Mouse (Mus musculus): ENCODE results near the gene Ryr2. TPM values are rescaled to one million over a fixed set of nuclear protein-coding genes. Genes with fewer than 3 reads are reported as not detected.
"Not testable (repeated sequence)": the region's sequence is repeated elsewhere in the genome, so short reads cannot be mapped to it uniquely, and the experiment has no call there.

Gene Ryr2
- polyA plus RNA-seq (2015; fragmentation: Nextera tagmentation; extraction: Ambion mirVana): 0.12 and 0.16 TPM in 2 replicates

DNA sequence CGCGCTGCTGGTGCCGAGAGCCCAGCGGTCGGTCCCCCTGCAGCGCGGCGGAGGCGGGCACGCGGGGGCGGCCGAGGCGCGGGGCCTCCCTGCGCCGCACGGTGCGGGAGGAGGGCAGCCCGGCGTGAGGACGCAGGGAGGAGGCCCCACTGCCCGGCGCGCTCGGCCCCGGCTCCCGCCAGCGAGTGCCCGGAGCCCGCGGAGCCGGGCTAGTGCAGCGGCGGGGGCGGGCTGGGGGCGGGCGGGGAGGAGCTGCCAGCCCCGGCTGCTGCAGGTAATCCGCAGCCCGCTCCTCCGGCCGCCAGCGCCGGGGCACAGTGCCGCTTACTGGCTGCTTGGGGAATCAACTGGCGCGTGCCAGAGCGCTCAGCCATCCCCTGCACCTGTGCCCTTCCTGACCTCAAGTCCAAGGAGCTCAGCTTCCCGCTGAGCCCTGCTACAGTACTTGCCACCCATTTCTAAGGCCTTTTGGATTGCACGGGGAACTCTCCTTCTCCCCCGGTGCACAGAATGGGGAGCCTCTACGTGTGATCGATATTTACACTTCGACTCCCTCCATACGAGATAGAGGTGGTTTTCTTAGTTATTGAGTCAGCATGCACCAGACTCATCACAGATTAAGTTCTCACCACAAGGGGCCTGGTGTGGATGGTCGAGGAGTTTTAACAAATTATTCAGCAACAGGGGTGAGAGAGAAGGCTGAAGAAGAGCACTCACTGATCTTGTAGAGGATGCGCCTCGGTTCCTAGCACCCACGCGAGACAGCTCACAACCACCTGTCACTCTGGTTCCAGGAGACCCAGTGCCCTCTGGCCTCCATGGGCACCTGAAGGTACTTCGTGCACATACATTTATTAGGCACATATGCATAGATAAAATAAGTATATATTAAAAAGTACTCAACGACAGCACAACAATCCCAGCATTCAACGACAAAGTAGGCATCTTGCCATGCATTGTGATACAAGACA is at the start of gene Ryr2:
TSS of gene Ryr2 (minus strand) at position 284 of the 971 bp plus-strand sequence.
- Histone ChIP-seq H3K4me1 (ENCODE audit: insufficient read depth) (no peaks in the 10 kb centered on the region), H3K9ac (replicated peaks) (no peak within 1 kb of the TSS), H3K27me3 (ENCODE audit: insufficient read depth, low read length) (peaks cover 35% of the 10 kb centered on the region), H3K27ac (ENCODE audit: low read depth) (no peak within 1 kb of the TSS), H3K4me2 (ENCODE audit: low read depth, low read length) (peak within 1 kb of the TSS; percentile 75), H3K4me3 (ENCODE audit: low read depth, low read length) (peak within 1 kb of the TSS; percentile 46), H3K36me3 (replicated peaks; ENCODE audit: insufficient read depth, low read length) (no peaks in the 10 kb centered on the region), H3K9me3 (ENCODE audit: low read length) (no peaks in the 10 kb centered on the region)
- peak; percentile 56 for DNase-seq
- no peak for TF ChIP-seq EP300 (IDR thresholded peaks at IDR 0.05; ENCODE audit: low read depth)
- TF ChIP-seq CTCF (IDR thresholded peaks at IDR 0.05; ENCODE audit: low read depth): peak; percentile 61
- WGBS (ENCODE audit: insufficient replicate concordance): 16% methylated on average over 29 of the region's 64 CpGs
- peak; percentile 73 for ATAC-seq

- Histone ChIP-seq H3K4me3 (ENCODE audit: low read depth, low read length) (no peak overlapping the region), H3K4me1 (ENCODE audit: insufficient read depth) (no peaks in the 10 kb centered on the region), H3K27ac (ENCODE audit: low read depth) (no peak overlapping the region), H3K27me3 (ENCODE audit: insufficient read depth, low read length) (no peaks in the 10 kb centered on the region), H3K36me3 (replicated peaks; ENCODE audit: insufficient read depth, low read length) (no peaks in the 10 kb centered on the region), H3K4me2 (ENCODE audit: low read depth, low read length) (no peak overlapping the region), H3K9ac (replicated peaks) (no peak overlapping the region), H3K9me3 (ENCODE audit: low read length) (no peaks in the 10 kb centered on the region)
- DNase-seq (no peak), ATAC-seq (no peak)
- TF ChIP-seq EP300 (IDR thresholded peaks at IDR 0.05; ENCODE audit: low read depth) (no peak), CTCF (IDR thresholded peaks at IDR 0.05; ENCODE audit: low read depth) (no peak)
- 82% methylated on average over 11 of the region's 11 CpGs for WGBS (ENCODE audit: insufficient replicate concordance)
Measured at GRCm38 (mm10) chr13:12153922-12154321, 47.2 kb upstream of the Ryr2 start.

- Histone ChIP-seq H3K36me3 (replicated peaks; ENCODE audit: insufficient read depth, low read length) (no peaks in the 10 kb centered on the region), H3K27me3 (ENCODE audit: insufficient read depth, low read length) (no peaks in the 10 kb centered on the region), H3K4me2 (ENCODE audit: low read depth, low read length) (no peak overlapping the region), H3K9me3 (ENCODE audit: low read length) (no peaks in the 10 kb centered on the region), H3K4me3 (ENCODE audit: low read depth, low read length) (no peak overlapping the region), H3K9ac (replicated peaks) (no peak overlapping the region), H3K4me1 (ENCODE audit: insufficient read depth) (no peaks in the 10 kb centered on the region; the same call in 1 of the 2 replicates), H3K27ac (ENCODE audit: low read depth) (no peak overlapping the region)
- DNase-seq (no peak), ATAC-seq (no peak)
- TF ChIP-seq EP300 (IDR thresholded peaks at IDR 0.05; ENCODE audit: low read depth) (no peak), CTCF (IDR thresholded peaks at IDR 0.05; ENCODE audit: low read depth) (no peak)
- 65% methylated on average over 6 of the region's 6 CpGs for WGBS (ENCODE audit: insufficient replicate concordance)
Measured at GRCm38 (mm10) chr13:12146918-12147507, 40.3 kb upstream of the Ryr2 start.

GRCm38 (mm10) chr13:12146402-12146801 is 39.7 kb upstream of the Ryr2 start:
- Histone ChIP-seq H3K27ac (ENCODE audit: low read depth) (no peak overlapping the region), H3K9ac (replicated peaks) (no peak overlapping the region), H3K4me2 (ENCODE audit: low read depth, low read length) (no peak overlapping the region), H3K36me3 (replicated peaks; ENCODE audit: insufficient read depth, low read length) (no peaks in the 10 kb centered on the region), H3K27me3 (ENCODE audit: insufficient read depth, low read length) (no peaks in the 10 kb centered on the region), H3K4me1 (ENCODE audit: insufficient read depth) (no peaks in the 10 kb centered on the region; the same call in 1 of the 2 replicates), H3K9me3 (ENCODE audit: low read length) (no peaks in the 10 kb centered on the region), H3K4me3 (ENCODE audit: low read depth, low read length) (no peak overlapping the region)
- ATAC-seq: peak; percentile 82
- TF ChIP-seq EP300 (IDR thresholded peaks at IDR 0.05; ENCODE audit: low read depth) (no peak), CTCF (IDR thresholded peaks at IDR 0.05; ENCODE audit: low read depth) (no peak)
- 59% methylated on average over 2 of the region's 2 CpGs for WGBS (ENCODE audit: insufficient replicate concordance)
- DNase-seq: no peak

GRCm38 (mm10) chr13:12143347-12143746 is 36.6 kb upstream of the Ryr2 start:
- Histone ChIP-seq H3K36me3 (replicated peaks; ENCODE audit: insufficient read depth, low read length) (no peaks in the 10 kb centered on the region), H3K4me3 (ENCODE audit: low read depth, low read length) (no peak overlapping the region), H3K4me2 (ENCODE audit: low read depth, low read length) (no peak overlapping the region), H3K27ac (ENCODE audit: low read depth) (no peak overlapping the region), H3K9me3 (ENCODE audit: low read length) (no peaks in the 10 kb centered on the region), H3K4me1 (ENCODE audit: insufficient read depth) (no peaks in the 10 kb centered on the region; the same call in 1 of the 2 replicates), H3K27me3 (ENCODE audit: insufficient read depth, low read length) (no peaks in the 10 kb centered on the region), H3K9ac (replicated peaks) (no peak overlapping the region)
- DNase-seq (no peak), ATAC-seq (no peak)
- TF ChIP-seq EP300 (IDR thresholded peaks at IDR 0.05; ENCODE audit: low read depth) (no peak), CTCF (IDR thresholded peaks at IDR 0.05; ENCODE audit: low read depth) (no peak)
- WGBS (ENCODE audit: insufficient replicate concordance): 82% methylated on average over 5 of the region's 5 CpGs

DNA sequence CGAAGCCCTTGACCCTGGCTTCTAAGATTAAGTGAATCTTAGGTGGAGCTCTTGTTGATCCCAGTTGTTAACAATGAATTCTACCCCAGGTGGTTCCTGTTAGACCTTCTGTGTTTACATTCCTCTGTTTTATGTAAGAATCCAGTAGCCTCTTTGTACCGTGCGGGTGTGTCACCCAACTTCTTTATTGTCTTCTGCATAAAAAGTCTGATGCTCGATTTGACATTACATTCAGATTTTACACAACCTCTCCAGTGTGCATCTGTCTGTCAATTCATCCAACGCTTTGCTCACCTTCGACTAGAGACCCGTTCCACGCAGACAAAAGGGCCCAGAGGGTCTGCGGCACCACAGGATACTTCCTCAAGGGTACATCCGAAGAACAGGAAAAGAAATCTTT is 29.7 kb upstream of the Ryr2 start:
- not testable (repeated sequence) for H3K4me1 ChIP-seq (ENCODE audit: insufficient read depth); H3K4me3 ChIP-seq (ENCODE audit: low read depth, low read length); H3K27ac ChIP-seq (ENCODE audit: low read depth); H3K27me3 ChIP-seq (ENCODE audit: insufficient read depth, low read length); H3K9me3 ChIP-seq (ENCODE audit: low read length); H3K36me3 ChIP-seq (replicated peaks; ENCODE audit: insufficient read depth, low read length); ATAC-seq; DNase-seq; H3K4me2 ChIP-seq (ENCODE audit: low read depth, low read length); H3K9ac ChIP-seq (replicated peaks)
- 86% methylated on average over 10 of the region's 10 CpGs for whole genome bisulfite sequencing (ENCODE audit: insufficient replicate concordance)
